Mouse (Mus musculus) adrenal gland, postnatal 14 days (tissue): Measurements from ENCODE around the gene Fgfr2. TPM values are rescaled to one million over a fixed set of nuclear protein-coding genes. Genes with fewer than 3 reads are reported as not detected.
A peak's percentile ranks its signal among the peaks of the same experiment; 100 is the strongest.
"Not testable (repeated sequence)": the region's sequence is repeated elsewhere in the genome, so short reads cannot be mapped to it uniquely, and the experiment has no call there.

Experiments
- DNase-seq: peaks from one replicate; pipeline ENCODE4 v3.0.0; 2021; ENCODE audit warnings: mixed read lengths
- total RNA-seq: library from RNA; stranded (reverse); gene quantifications from 2 replicates; pipeline ENCODE4 v1.2.3, GENCODE M21; 2021

Fgfr2 gene
- total RNA-seq, 1 experiment from 2014 or later: 227 TPM

- DNase-seq: no peak
Observed at GRCm38 (mm10) chr7:130545893-130546292, 2577.3 kb downstream of the Fgfr2 start.

- DNase-seq: no peak
Observed at GRCm38 (mm10) chr7:130545401-130545800, 2577.7 kb downstream of the Fgfr2 start.

GRCm38 (mm10) chr7:130543181-130543580, 2580.0 kb downstream of the Fgfr2 start:
- no peak for DNase-seq

GRCm38 (mm10) chr7:130540176-130540575, 2583.0 kb downstream of the Fgfr2 start:
- no peak for DNase-seq

GRCm38 (mm10) chr7:130537068-130537467, 2586.1 kb downstream of the Fgfr2 start:
- DNase-seq: no peak

GRCm38 (mm10) chr7:130535174-130535573, 2588.0 kb downstream of the Fgfr2 start:
- DNase-seq: no peak

GRCm38 (mm10) chr7:130533316-130534260, 2589.6 kb downstream of the Fgfr2 start:
- peak; percentile 95 for DNase-seq

- not testable (repeated sequence) for DNase-seq
Observed at GRCm38 (mm10) chr7:130531138-130531537, 2592.0 kb downstream of the Fgfr2 start.

GRCm38 (mm10) chr7:130527306-130527705, 2595.8 kb downstream of the Fgfr2 start:
- DNase-seq: no peak

GRCm38 (mm10) chr7:130523451-130523850, 2599.7 kb downstream of the Fgfr2 start:
- no peak for DNase-seq

GRCm38 (mm10) chr7:130520812-130521422, 2602.2 kb downstream of the Fgfr2 start:
- no peak for DNase-seq

GRCm38 (mm10) chr7:130520049-130520425, 2603.1 kb downstream of the Fgfr2 start, which contains the start of gene Ate1:
Gene Ate1, minus strand, starts transcription at chr7:130520369.
- DNase-seq: no peak

- DNase-seq: peak; percentile 99
Observed at GRCm38 (mm10) chr7:130519096-130520048, 2603.8 kb downstream of the Fgfr2 start.

GRCm38 (mm10) chr7:130518213-130519095, 2604.7 kb downstream of the Fgfr2 start:
- no peak for DNase-seq

GRCm38 (mm10) chr7:130510243-130510642, 2612.9 kb downstream of the Fgfr2 start:
- DNase-seq: no peak

GRCm38 (mm10) chr7:130503006-130503405, 2620.1 kb downstream of the Fgfr2 start:
- peak; percentile 32 for DNase-seq

GRCm38 (mm10) chr7:130501499-130501898, 2621.7 kb downstream of the Fgfr2 start:
- no peak for DNase-seq

- no peak for DNase-seq
Observed at GRCm38 (mm10) chr7:130493346-130493745, 2629.8 kb downstream of the Fgfr2 start.

- DNase-seq: no peak
Observed at GRCm38 (mm10) chr7:130492026-130492425, 2631.1 kb downstream of the Fgfr2 start.

GRCm38 (mm10) chr7:130479003-130479402, 2644.1 kb downstream of the Fgfr2 start:
- DNase-seq: peak; percentile 17

- DNase-seq: peak; percentile 66
Observed at GRCm38 (mm10) chr7:130475970-130476369, 2647.2 kb downstream of the Fgfr2 start.
